Mouse (Mus musculus) E14TG2a.4 (cell line): ENCODE measurements at regions not wholly inside any gene's neighbourhood (a gene's known extent, or its start where the extent isn't known, plus 50 kb on each side); places are given as distances from the start of the nearest gene placed in this dataset.

Experiments used
- CTCF ChIP-seq: conservative IDR thresholded peaks from 2 replicates; pipeline ENCODE4 v1.5.1; 2014; ENCODE audit warnings: low read length
- NANOG ChIP-seq: IDR thresholded peaks from 2 replicates; pipeline ENCODE4 v1.6.1; 2014; ENCODE audit warnings: borderline replicate concordance, low read length, mixed read lengths
- POU5F1 ChIP-seq: IDR thresholded peaks from 2 replicates; pipeline ENCODE4 v1.6.1; 2014; ENCODE audit warnings: low read length, borderline replicate concordance

GRCm38 (mm10) chr3:17360253-17360652 lies 588.0 kb upstream of the Cypt12 start:
- TF ChIP-seq CTCF = no peak
- TF ChIP-seq POU5F1 = no peak
- TF ChIP-seq NANOG = no peak
